Mouse (Mus musculus) olfactory bulb, adult 2 months (tissue): ENCODE results near the gene Habp2.

ENCODE experiments used
- CTCF ChIP-seq: fragments of 200-500 bp; IDR thresholded peaks from 2 replicates; pipeline ENCODE4 v1.5.1; 2012; ENCODE audit warnings: low read depth, mild to moderate bottlenecking, low read length, moderate library complexity; ENCODE audit not compliant: insufficient read depth
- POLR2A ChIP-seq: fragments of 200-500 bp; IDR thresholded peaks from 2 replicates; pipeline ENCODE4 v1.6.1; 2012; ENCODE audit warnings: mild to moderate bottlenecking, low read depth, low read length, moderate library complexity; ENCODE audit not compliant: insufficient read depth

- no peak for TF ChIP-seq POLR2A
- TF ChIP-seq CTCF, result no peak
These were observed 38.7 kb downstream of the Habp2 start for GRCm38 (mm10) chr19:56325676-56326075.
